9 mouse cellular contexts compared by ENCODE assay signal in the genomic region with DNA sequence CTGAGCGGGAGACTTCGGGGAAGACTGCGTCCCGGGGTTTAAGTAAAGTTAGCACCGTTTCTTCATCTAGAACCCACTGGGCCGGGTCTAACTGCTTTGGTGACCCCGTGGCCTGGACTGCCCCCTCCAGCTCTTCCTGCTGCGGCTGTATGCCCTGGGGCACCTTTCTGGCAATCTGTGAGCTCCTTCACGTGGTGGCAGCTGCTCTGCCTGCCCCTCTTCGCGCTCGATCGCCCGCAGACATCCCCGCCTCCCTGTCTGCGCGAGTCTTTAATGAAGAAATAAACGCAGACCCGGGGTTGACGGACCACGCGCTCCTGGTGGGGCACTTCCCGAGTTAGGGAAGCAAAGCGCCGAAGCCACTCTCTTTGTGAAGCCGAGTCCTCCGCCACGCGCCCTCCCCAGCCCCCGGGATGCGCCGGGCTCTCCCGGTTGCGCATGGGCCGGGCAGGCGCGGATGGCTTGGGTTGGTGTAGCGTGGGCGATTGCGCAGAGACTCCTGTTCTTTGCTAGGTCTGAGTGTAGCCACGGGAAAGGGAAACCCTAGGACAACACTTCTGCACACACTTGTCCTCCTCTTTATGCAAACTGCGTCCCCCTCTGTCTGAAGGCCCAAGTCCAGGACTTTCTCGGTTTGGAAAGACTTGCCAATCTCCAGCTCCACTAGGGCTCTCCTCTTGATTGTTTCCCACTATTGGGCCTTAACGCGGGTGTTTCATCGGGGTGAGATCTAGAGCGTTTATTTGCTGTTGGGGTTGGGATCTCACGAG. TPM values are rescaled to one million over a fixed set of nuclear protein-coding genes. Genes with fewer than 3 reads are reported as not detected.
DNase-seq lines count a peak whose midpoint lies in the region; ATAC-seq and TF ChIP-seq lines count a peak whose summit lies in the region.
"Had no signal": no experiment of that assay in that cellular context is flagged by ENCODE, and none has a peak within 500 bp of the region (broad histone marks: within the 10 kb centered on the region; RNA-seq: fewer than 3 reads in every experiment).

No protein-coding gene starts in this region.

- TF ChIP-seq CTCF in small intestine, adult 2 months (IDR thresholded peaks at IDR 0.05; ENCODE audit: extremely low read depth, insufficient read length, insufficient replicate concordance, low read depth, low read length): no peak

- DNase-seq in left cerebral cortex, adult 18-20 months (ENCODE audit: low spot score in 2 of 2): peak; percentile 43 to 60
- no peak for DNase-seq in left cerebral cortex, adult 11 months (ENCODE audit: low spot score)
- peak; percentile 73 for DNase-seq in embryo, embryonic 9.5 days (ENCODE audit: extremely low spot score)
- peak; percentile 15 to 42 for DNase-seq in heart, postnatal 36 days
- peak; percentile 60 to 77 for DNase-seq in kidney, postnatal 4 days
- peak; percentile 22 for DNase-seq in lung, postnatal 14 days

- ATAC-seq in erythroid progenitor cell, adult 5-6 weeks (replicated peaks; ENCODE audit: low FRiP score, poor library complexity, severe bottlenecking): no peak
- ATAC-seq: Patski had no signal

- H3K27ac ChIP-seq in small intestine, adult 2 months (ENCODE audit: insufficient read depth, low read depth, low read length): no peak overlapping the region

- intact Hi-C loops in heart, postnatal 36 days (cut with DNase I): loop anchor here (10.0 kb wide), 1 partner anchor 741 kb away; no protein-coding TSS in a partner anchor

- H3K36me3 ChIP-seq in small intestine, adult 2 months (ENCODE audit: control insufficient read depth, insufficient read depth, low read length): no peaks in the 10 kb centered on the region

- peaks cover 35% of the 10 kb centered on the region for H3K27me3 ChIP-seq in small intestine, adult 2 months (ENCODE audit: control insufficient read depth, insufficient read depth, low read length)

- H3K4me1 ChIP-seq in small intestine, adult 2 months (ENCODE audit: control insufficient read depth, insufficient read depth, insufficient read length, low read length): peaks cover 16% of the 10 kb centered on the region

- H3K4me3 ChIP-seq in small intestine, adult 2 months (ENCODE audit: low read depth, low read length): peak overlapping the region; percentile 53

- no peak for TF ChIP-seq POLR2A in small intestine, adult 2 months (IDR thresholded peaks at IDR 0.05; ENCODE audit: low read depth, low read length)

- 3% methylated on average over 48 of the region's 48 CpGs for WGBS in small intestine, adult 2 months

RNA-seq across cellular contexts. Expression of gene Slit2, which starts 3.1 kb away (rescaled TPM):
- 10 to 100 TPM; 23.5 to 24.3 TPM for total RNA-seq in left cerebral cortex, adult 18-20 months (2021)
- total RNA-seq in heart, postnatal 36 days (2021): 1 to 10 TPM; 4.2 to 5.9 TPM
- polyA plus RNA-seq in small intestine, adult 2 months (2012; rRNA removed): 1.5 and 2.2 TPM in 2 replicates
- total RNA-seq in erythroid progenitor cell, adult 5-6 weeks (2015; ENCODE audit: low replicate concordance): not detected in 2 replicates
- 0.26 and 1.1 TPM in 2 replicates for total RNA-seq in erythroid progenitor cell, adult 5-6 weeks (2017; ENCODE audit: low replicate concordance)
